Mouse (Mus musculus) left cerebral cortex, postnatal 10 days (tissue): ENCODE measurements around the gene Bub3. TPM values are rescaled to one million over a fixed set of nuclear protein-coding genes. Genes with fewer than 3 reads are reported as not detected.

ENCODE experiments used
- DNase-seq, 2 experiments: peaks; one replicate each; pipeline ENCODE4 v3.0.0; 2021 to 2022; ENCODE audit warnings: low spot score in 2 of 2, mixed read lengths in 1 of 2; ENCODE audit errors: extremely low spot score in 1 of 2
- intact Hi-C: fragments of 180-260 bp; cut with DNase I; formaldehyde crosslinking; loops from one replicate; pipeline ENCODE4 v1.15.1; 2025
- total RNA-seq, 2 experiments: library from RNA; stranded (reverse); gene quantifications; 2 replicates each; pipeline ENCODE4 v1.2.3; 2021

Gene Bub3
- total RNA-seq = 10 to 100 TPM; 56.1 to 57.0 TPM

DNA sequence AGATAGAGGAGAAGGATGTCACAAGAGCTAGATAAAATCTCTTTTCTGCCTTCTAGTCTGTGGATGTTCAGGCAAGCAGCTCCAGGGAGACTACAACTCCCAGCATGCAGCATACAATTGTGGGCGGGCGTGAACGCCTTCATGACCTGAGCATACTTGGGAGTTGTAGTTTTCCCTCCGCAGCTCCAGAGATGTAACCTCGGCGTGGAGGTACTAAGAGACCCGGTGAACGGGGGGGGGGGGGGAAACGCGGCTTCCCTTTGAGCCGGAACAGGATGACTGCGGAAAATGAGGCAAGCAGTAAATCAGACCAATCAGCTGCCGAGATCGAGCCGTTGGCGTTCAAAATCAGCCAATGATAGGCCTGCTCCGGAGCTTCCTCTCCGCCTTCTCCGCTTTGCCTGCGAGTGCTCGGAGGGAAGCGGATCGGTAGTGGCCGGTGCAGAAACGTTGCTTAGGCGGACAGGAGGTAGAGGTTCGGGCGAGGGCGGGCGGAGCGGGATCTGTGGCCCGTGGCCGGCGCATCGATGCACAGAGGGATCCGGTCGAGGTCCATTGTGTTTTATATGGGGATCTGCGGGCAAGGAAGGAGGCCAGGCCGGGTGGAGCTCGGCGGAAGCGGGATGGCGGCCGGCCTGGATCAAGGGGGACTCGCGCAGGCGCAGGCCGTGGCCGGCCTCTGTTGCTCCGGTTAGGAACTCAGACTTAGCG lies at the start of gene Bub3:
Gene Bub3, plus strand, starts transcription at position 237 of the 711 bp plus-strand sequence.
- DNase-seq = peak; percentile 93
- intact Hi-C loops = loop anchor here (5.0 to 10.0 kb wide), 2 partner anchors 125 to 187 kb away; no protein-coding TSS in a partner anchor

GRCm38 (mm10) chr7:131539979-131540378 lies 20.0 kb upstream of the Bub3 start:
- intact Hi-C loops = loop anchor here (5.0 to 10.0 kb wide), 2 partner anchors 105 to 342 kb away; no protein-coding TSS in a partner anchor
- peak; percentile 72 to 86 for DNase-seq

DNA sequence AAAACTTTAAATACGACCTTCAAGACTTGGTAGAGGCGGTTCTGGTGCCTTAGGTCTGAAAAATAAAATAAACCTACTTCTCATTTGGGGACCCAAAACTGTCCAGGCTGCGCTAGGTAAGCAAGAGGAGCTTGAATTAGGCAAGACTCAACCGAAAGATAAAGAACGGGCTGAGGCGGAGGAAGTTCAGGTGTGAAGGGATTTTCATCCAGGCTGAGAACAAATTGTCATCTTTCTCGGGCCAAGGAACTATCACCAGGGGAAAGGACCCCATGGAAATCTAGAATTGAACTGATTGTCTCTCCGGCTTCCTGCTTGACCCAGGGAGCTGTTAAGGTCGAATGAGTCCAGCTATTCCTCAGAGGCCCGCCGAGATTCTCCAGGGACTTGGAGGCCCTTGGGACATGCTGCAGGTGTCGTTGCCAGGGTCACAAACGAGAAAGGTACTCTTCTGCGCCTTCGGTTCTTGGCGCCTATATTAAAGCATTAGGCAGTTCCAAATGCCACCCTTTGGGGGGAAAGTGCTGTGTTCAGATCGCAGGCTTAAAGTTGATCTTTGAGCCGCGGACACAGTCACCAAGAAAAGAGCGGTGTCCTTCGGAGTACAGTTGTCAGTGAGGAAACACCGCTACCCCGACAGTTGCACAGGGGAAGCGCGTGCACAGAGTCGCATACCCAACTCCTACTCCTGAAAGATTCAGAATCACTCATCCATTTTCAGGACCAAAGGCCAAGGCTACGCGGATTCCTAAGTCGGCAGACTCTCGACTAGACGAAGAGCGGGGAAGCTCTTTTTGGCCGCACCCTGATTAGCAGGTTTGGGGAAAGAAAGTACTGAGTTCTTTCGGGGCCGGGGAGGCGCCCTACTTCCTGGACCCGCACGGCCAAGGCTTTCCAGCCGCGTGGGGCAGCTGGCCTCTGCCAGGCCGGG lies 18.6 kb upstream of the Bub3 start:
- DNase-seq = no peak
- intact Hi-C loops = loop anchor here (5.0 kb wide), 1 partner anchor 341 kb away; no protein-coding TSS in a partner anchor

DNA sequence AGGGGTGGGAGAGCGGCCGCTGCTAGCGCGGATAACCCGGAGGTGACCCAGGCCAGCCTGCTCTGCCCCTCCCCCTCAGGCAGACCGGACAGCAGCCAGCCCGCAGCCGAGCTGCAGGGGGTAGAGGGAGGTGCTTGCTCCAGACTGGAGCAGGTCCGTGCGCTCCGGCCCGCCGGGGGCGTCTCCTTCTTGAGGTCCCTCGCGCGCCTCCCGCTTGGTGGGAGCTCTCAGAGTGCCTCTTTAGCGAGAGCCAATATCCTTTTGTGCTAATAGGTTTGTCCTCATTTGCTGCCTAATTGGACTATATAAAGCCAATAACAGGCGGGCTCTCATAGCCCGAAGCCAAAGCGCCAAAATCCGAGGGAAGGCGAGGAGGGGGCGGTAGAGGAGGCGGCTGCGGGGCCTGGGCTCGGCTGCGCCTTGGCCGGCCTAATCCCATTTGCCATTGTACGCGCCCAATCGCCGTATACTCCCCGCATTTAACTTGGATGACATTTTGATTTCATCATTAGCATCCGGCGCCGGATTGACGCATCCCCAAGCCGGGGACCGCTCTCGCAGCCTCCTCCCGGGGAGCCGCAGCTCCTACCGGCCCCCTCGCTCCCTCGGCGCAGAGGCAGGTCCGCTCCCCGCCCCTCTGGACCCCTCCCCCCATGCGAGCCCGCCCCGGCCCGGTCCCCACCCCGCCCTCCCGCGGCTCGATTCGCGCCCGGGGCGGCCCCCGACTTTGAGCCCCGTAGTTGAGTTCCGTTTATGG lies 17.7 kb upstream of the Bub3 start, which contains the start of gene Hmx3:
Gene Hmx3, plus strand, starts transcription at position 753 of the 757 bp plus-strand sequence.
- DNase-seq = peak in 1 of 2 experiments; percentile 29

GRCm38 (mm10) chr7:131542872-131543622 lies 17.0 kb upstream of the Bub3 start:
- no peak for DNase-seq
- intact Hi-C loops = loop anchor here (5.0 kb wide), 1 partner anchor 339 kb away; no protein-coding TSS in a partner anchor

More for the DNA sequence above, 17.7 kb upstream of the Bub3 start, which contains the start of gene Hmx3:
- intact Hi-C loops = loop anchor here (5.0 kb wide), 1 partner anchor 340 kb away; no protein-coding TSS in a partner anchor

GRCm38 (mm10) chr7:131543623-131544481 lies 16.2 kb upstream of the Bub3 start:
- DNase-seq = no peak

GRCm38 (mm10) chr7:131544871-131545270 lies 15.2 kb upstream of the Bub3 start:
- DNase-seq = no peak
- intact Hi-C loops = loop anchor here (5.0 kb wide), 1 partner anchor 337 kb away; no protein-coding TSS in a partner anchor

More at GRCm38 (mm10) chr7:131543623-131544481, 16.2 kb upstream of the Bub3 start:
- intact Hi-C loops = loop anchor here (5.0 kb wide), 1 partner anchor 338 kb away; no protein-coding TSS in a partner anchor

DNA sequence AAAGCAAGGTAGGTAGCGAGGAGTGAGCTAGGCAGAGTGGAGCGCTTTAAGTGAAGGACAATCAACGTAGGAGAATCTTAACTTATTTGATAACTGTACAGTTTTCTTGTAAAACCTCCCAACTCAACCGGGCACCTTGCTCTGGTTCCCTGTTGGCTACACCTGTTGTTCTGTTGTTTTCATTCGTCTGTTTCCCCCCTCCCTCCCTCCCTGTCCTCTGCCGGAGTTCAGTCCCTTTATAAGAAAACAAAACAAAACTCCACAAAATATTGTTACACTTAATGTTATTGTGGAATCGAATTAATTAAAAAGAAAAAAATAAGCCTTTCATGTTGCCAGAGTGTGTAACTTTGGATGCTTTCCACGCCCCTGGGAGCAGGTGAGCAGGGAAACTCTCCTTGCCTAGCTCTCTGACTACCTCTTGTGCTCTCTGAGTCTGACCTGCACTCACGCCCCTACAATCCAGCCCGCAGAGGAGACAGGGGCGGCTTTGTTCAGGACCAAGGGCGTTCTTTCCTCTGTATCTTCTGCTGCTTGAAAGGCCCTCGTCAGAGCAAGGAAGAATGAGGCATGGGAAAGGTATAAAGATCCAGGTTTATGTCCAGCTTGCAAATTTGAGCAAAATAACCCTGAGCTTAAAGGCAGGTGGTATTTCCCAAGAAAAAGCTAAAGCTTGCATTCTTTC lies 14.2 kb upstream of the Bub3 start:
- intact Hi-C loops = no loop called here
- DNase-seq = no peak

GRCm38 (mm10) chr7:131546423-131546822 lies 13.6 kb upstream of the Bub3 start:
- intact Hi-C loops = no loop called here
- no peak for DNase-seq

GRCm38 (mm10) chr7:131547481-131547880 lies 12.5 kb upstream of the Bub3 start:
- intact Hi-C loops = no loop called here
- DNase-seq = no peak

GRCm38 (mm10) chr7:131548473-131548872 lies 11.5 kb upstream of the Bub3 start, which contains the start of gene Hmx2:
TSS of gene Hmx2 (plus strand) at chr7:131548773.
- intact Hi-C loops = no loop called here

GRCm38 (mm10) chr7:131551471-131551870 lies 8.6 kb upstream of the Bub3 start:
- no peak for DNase-seq
- intact Hi-C loops = no loop called here

More at GRCm38 (mm10) chr7:131548473-131548872, 11.5 kb upstream of the Bub3 start, which contains the start of gene Hmx2:
- DNase-seq = no peak

GRCm38 (mm10) chr7:131551931-131552741 lies 7.9 kb upstream of the Bub3 start:
- intact Hi-C loops = no loop called here
- no peak for DNase-seq

DNA sequence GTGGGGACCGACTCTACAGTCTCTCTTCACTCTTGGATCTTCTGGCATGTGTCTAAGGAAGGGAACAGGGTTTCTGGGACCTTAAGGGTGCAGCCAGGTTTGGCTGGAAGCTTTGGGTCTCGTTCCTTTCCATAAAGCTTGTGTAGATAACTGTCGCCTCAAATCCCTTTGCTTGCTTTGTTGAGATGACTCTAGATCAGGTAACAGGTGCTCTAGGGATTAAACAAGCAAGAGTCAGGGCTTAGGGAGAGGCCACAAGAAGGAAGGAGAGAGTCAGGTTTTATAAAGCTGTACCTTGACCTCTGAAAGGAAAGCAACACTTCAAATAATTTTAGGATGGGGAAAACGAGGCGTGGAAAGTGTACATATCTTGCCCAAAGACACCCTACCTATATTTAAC lies 7.2 kb upstream of the Bub3 start:
- no peak for DNase-seq
- intact Hi-C loops = no loop called here

DNA sequence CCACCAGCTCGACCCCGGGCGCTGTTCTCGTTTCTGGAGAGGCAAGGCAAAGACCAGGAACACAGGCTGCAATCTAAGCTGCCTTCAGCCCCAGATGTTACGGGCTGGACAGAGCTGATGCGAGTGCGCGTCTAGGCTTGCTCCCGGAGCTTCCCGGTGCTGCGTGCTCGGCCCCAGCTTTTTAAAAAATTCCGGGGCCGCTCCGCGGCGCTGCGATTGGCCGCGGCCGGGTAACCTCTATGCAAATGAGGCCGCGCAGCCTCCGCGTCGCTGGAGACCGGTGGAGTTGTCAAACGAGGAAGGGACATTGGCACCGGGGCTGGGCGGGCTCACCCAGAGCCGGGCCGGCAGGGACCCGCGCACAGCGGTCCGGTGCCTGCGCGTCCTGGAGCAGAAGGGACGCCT lies 6.2 kb upstream of the Bub3 start:
- DNase-seq = no peak
- intact Hi-C loops = no loop called here
